Comparison of ENCODE assay signal across 14 mouse cellular contexts in genomic region chr7:49687658-49688376, GRCm38 (mm10). TPM values are rescaled to one million over a fixed set of nuclear protein-coding genes. Genes with fewer than 3 reads are reported as not detected.
DNase-seq lines count a peak whose midpoint lies in the region; ATAC-seq and TF ChIP-seq lines count a peak whose summit lies in the region.
"Had no signal": no experiment of that assay in that cellular context is flagged by ENCODE, and none has a peak within 500 bp of the region (broad histone marks: within the 10 kb centered on the region; RNA-seq: fewer than 3 reads in every experiment).

No protein-coding gene starts in this region.

- no peak for TF ChIP-seq CTCF in lung, postnatal 0 days (IDR thresholded peaks at IDR 0.05)

- no peak overlapping the region for H3K27ac ChIP-seq in embryonic facial prominence, embryonic 11.5 days (replicated peaks; ENCODE audit: low read depth, low read length)
- no peak overlapping the region for H3K27ac ChIP-seq in embryonic facial prominence, embryonic 10.5 days (replicated peaks)
- no peak overlapping the region for H3K27ac ChIP-seq in heart, embryonic 16.5 days (ENCODE audit: low read length)
- H3K27ac ChIP-seq in lung, postnatal 0 days (ENCODE audit: low read length) = no peak overlapping the region
- no peak overlapping the region for H3K27ac ChIP-seq in embryonic facial prominence, embryonic 15.5 days (replicated peaks)
- H3K27ac ChIP-seq: kidney, postnatal 0 days had no signal

- DNase-seq in embryonic facial prominence, embryonic 11.5 days (ENCODE audit: low spot score) = no peak
- no peak for DNase-seq in embryonic facial prominence, embryonic 10.5 days (ENCODE audit: low spot score)
- no peak for DNase-seq in heart, adult 9 months (ENCODE audit: low spot score in 2 of 2)
- no peak for DNase-seq in lung, postnatal 0 days (ENCODE audit: low spot score)
- no peak for DNase-seq in lung, postnatal 25 days (ENCODE audit: low spot score)
- DNase-seq in spleen, postnatal 14 days (ENCODE audit: low spot score in 2 of 2) = no peak
- DNase-seq: cerebellum, adult 2 months; lung, postnatal 10 days; thymus, postnatal 36 days had no signal

- no peaks in the 10 kb centered on the region for H3K9me3 ChIP-seq in embryonic facial prominence, embryonic 11.5 days (replicated peaks; ENCODE audit: control insufficient read depth, low read length)
- H3K9me3 ChIP-seq in embryonic facial prominence, embryonic 10.5 days = no peaks in the 10 kb centered on the region
- H3K9me3 ChIP-seq in heart, embryonic 16.5 days (replicated peaks; ENCODE audit: control insufficient read depth, low read length) = no peaks in the 10 kb centered on the region
- no peaks in the 10 kb centered on the region for H3K9me3 ChIP-seq in lung, postnatal 0 days (ENCODE audit: low read length)
- H3K9me3 ChIP-seq in embryonic facial prominence, embryonic 15.5 days (replicated peaks) = no peaks in the 10 kb centered on the region

- peaks cover 3% of the 10 kb centered on the region; the same call in 1 of the 2 replicates for H3K4me1 ChIP-seq in embryonic facial prominence, embryonic 11.5 days (ENCODE audit: control insufficient read depth, insufficient read depth, low read length)
- H3K4me1 ChIP-seq in embryonic facial prominence, embryonic 10.5 days = peaks cover 15% of the 10 kb centered on the region
- peaks cover 11% of the 10 kb centered on the region for H3K4me1 ChIP-seq in heart, embryonic 16.5 days (ENCODE audit: control insufficient read depth, insufficient read depth, low read length)
- no peaks in the 10 kb centered on the region for H3K4me1 ChIP-seq in lung, postnatal 0 days (ENCODE audit: insufficient read depth, low read depth, low read length)
- H3K4me1 ChIP-seq in embryonic facial prominence, embryonic 15.5 days = peaks cover 10% of the 10 kb centered on the region; the same call in 1 of the 2 replicates

- H3K27me3 ChIP-seq in embryonic facial prominence, embryonic 11.5 days (ENCODE audit: control insufficient read depth, insufficient read depth, low read length) = peaks cover 27% of the 10 kb centered on the region
- H3K27me3 ChIP-seq in embryonic facial prominence, embryonic 10.5 days (replicated peaks; ENCODE audit: low read depth, poor library complexity, severe bottlenecking) = peaks cover 96% of the 10 kb centered on the region
- H3K27me3 ChIP-seq in heart, embryonic 16.5 days (ENCODE audit: control insufficient read depth, insufficient read depth, low read length) = peaks cover 22% of the 10 kb centered on the region
- no peaks in the 10 kb centered on the region for H3K27me3 ChIP-seq in lung, postnatal 0 days (replicated peaks; ENCODE audit: insufficient read depth, low read length)
- peaks cover 47% of the 10 kb centered on the region for H3K27me3 ChIP-seq in embryonic facial prominence, embryonic 15.5 days
- H3K27me3 ChIP-seq: CH12.LX had no signal

- WGBS in embryonic facial prominence, embryonic 11.5 days = 10% methylated on average over 10 of the region's 10 CpGs
- WGBS in embryonic facial prominence, embryonic 10.5 days = 14% methylated on average over 10 of the region's 10 CpGs
- WGBS in heart, embryonic 16.5 days = 16% methylated on average over 10 of the region's 10 CpGs
- WGBS in lung, postnatal 0 days = 31% methylated on average over 10 of the region's 10 CpGs
- 22% methylated on average over 10 of the region's 10 CpGs for WGBS in embryonic facial prominence, embryonic 15.5 days

- ATAC-seq in embryonic facial prominence, embryonic 11.5 days (replicated peaks; ENCODE audit: insufficient number of reproducible peaks, low FRiP score, low TSS enrichment, low read depth) = peak; percentile 52; the same call in 1 of the 2 replicates
- ATAC-seq in heart, embryonic 16.5 days (replicated peaks; ENCODE audit: extremely low read depth, insufficient read depth, low FRiP score) = no peak
- no peak for ATAC-seq in lung, postnatal 0 days
- ATAC-seq in embryonic facial prominence, embryonic 15.5 days (ENCODE audit: insufficient number of reproducible peaks, low FRiP score, low TSS enrichment, low read depth) = no peak
- ATAC-seq: inflammation-experienced regulatory T-cells, adult 6 months had no signal

- H3K9ac ChIP-seq in embryonic facial prominence, embryonic 11.5 days (replicated peaks; ENCODE audit: low read length) = no peak overlapping the region
- H3K9ac ChIP-seq in heart, embryonic 16.5 days (ENCODE audit: low read length) = no peak overlapping the region
- H3K9ac ChIP-seq in lung, postnatal 0 days (replicated peaks; ENCODE audit: low read depth) = no peak overlapping the region
- H3K9ac ChIP-seq in embryonic facial prominence, embryonic 15.5 days = no peak overlapping the region

- H3K4me2 ChIP-seq in embryonic facial prominence, embryonic 11.5 days (ENCODE audit: low read depth, low read length) = no peak overlapping the region
- peak overlapping the region; percentile 44 for H3K4me2 ChIP-seq in heart, embryonic 16.5 days (ENCODE audit: low read depth, low read length)
- H3K4me2 ChIP-seq in lung, postnatal 0 days (replicated peaks; ENCODE audit: low read depth, low read length) = peak overlapping the region; percentile 28; the same call in 1 of the 2 replicates
- H3K4me2 ChIP-seq in embryonic facial prominence, embryonic 15.5 days (replicated peaks) = 0 out of 2 replicates have a peak overlapping the region, but pooled peaks have one; percentile 10

- no peak overlapping the region for H3K4me3 ChIP-seq in embryonic facial prominence, embryonic 11.5 days (ENCODE audit: low read depth, low read length)
- no peak overlapping the region for H3K4me3 ChIP-seq in embryonic facial prominence, embryonic 10.5 days
- H3K4me3 ChIP-seq in heart, embryonic 16.5 days (ENCODE audit: low read length) = no peak overlapping the region
- no peak overlapping the region for H3K4me3 ChIP-seq in lung, postnatal 0 days (ENCODE audit: low read depth, low read length)
- H3K4me3 ChIP-seq in embryonic facial prominence, embryonic 15.5 days (replicated peaks) = no peak overlapping the region

- no peaks in the 10 kb centered on the region for H3K36me3 ChIP-seq in embryonic facial prominence, embryonic 11.5 days (replicated peaks; ENCODE audit: control insufficient read depth, insufficient read depth, low read depth, low read length)
- no peaks in the 10 kb centered on the region for H3K36me3 ChIP-seq in embryonic facial prominence, embryonic 10.5 days (replicated peaks)
- H3K36me3 ChIP-seq in heart, embryonic 16.5 days (ENCODE audit: control insufficient read depth, insufficient read depth) = no peaks in the 10 kb centered on the region
- no peaks in the 10 kb centered on the region for H3K36me3 ChIP-seq in lung, postnatal 0 days (ENCODE audit: insufficient read depth, low read length)
- no peaks in the 10 kb centered on the region for H3K36me3 ChIP-seq in embryonic facial prominence, embryonic 15.5 days

- TF ChIP-seq EP300 in lung, postnatal 0 days (IDR thresholded peaks at IDR 0.05) = no peak

RNA-seq across cellular contexts. Expression of gene Dbx1, which starts 51.2 kb away (rescaled TPM):
- polyA plus RNA-seq in embryonic facial prominence, embryonic 11.5 days (2014; fragmentation: Nextera tagmentation; extraction: Ambion mirVana) = 4.3 and 7.6 TPM in 2 replicates
- 5.1 and 22.0 TPM in 2 replicates for polyA plus RNA-seq in embryonic facial prominence, embryonic 10.5 days (2016; fragmentation: Nextera tagmentation; extraction: Ambion mirVana)
- not detected in 2 replicates for polyA plus RNA-seq in heart, embryonic 16.5 days (2015; fragmentation: Nextera tagmentation; extraction: Ambion mirVana)
- polyA plus RNA-seq in lung, postnatal 0 days (2015; fragmentation: Nextera tagmentation; extraction: Ambion mirVana) = not detected in 2 replicates
- polyA plus RNA-seq in embryonic facial prominence, embryonic 15.5 days (2015; fragmentation: Nextera tagmentation; extraction: Ambion mirVana) = 1.7 and 3.7 TPM in 2 replicates
- polyA plus RNA-seq: cerebellum, adult 2 months; inflammation-experienced regulatory T-cells, adult 6 months; kidney, postnatal 0 days had no signal
